Mouse (Mus musculus): ENCODE results near the gene Fam98b. TPM values are rescaled to one million over a fixed set of nuclear protein-coding genes. Genes with fewer than 3 reads are reported as not detected.

Fam98b gene
- polyA plus RNA-seq, 1 experiment from 2014 or later: 13.0 TPM

- H3K4me1 ChIP-seq (replicated peaks; ENCODE audit: control insufficient read depth, insufficient read depth, low read length): no peaks in the 10 kb centered on the region
- H3K4me3 ChIP-seq (ENCODE audit: low read depth, low read length): no peak overlapping the region
- H3K27me3 ChIP-seq (ENCODE audit: control insufficient read depth, insufficient read depth, low read length): no peaks in the 10 kb centered on the region
- DNase-seq (ENCODE audit: low spot score): no peak
- no peaks in the 10 kb centered on the region for H3K36me3 ChIP-seq (ENCODE audit: control insufficient read depth, insufficient read depth, low read length)
- 99% methylated on average over 4 of the region's 4 CpGs for WGBS
- ATAC-seq (ENCODE audit: low FRiP score): no peak
- H3K27ac ChIP-seq (ENCODE audit: low read depth, low read length): no peak overlapping the region
- H3K9me3 ChIP-seq (ENCODE audit: control insufficient read depth, low read length): no peaks in the 10 kb centered on the region
- H3K9ac ChIP-seq (ENCODE audit: low read depth, low read length): no peak overlapping the region
- H3K4me2 ChIP-seq (replicated peaks; ENCODE audit: low read depth, low read length): no peak overlapping the region
These were observed 30.0 kb upstream of the Fam98b start for GRCm38 (mm10) chr2:117219536-117219935.

- ATAC-seq (ENCODE audit: low FRiP score): no peak
- Histone ChIP-seq H3K4me3 (ENCODE audit: low read depth, low read length) (no peak overlapping the region), H3K4me2 (replicated peaks; ENCODE audit: low read depth, low read length) (no peak overlapping the region), H3K4me1 (replicated peaks; ENCODE audit: control insufficient read depth, insufficient read depth, low read length) (no peaks in the 10 kb centered on the region), H3K27me3 (ENCODE audit: control insufficient read depth, insufficient read depth, low read length) (no peaks in the 10 kb centered on the region), H3K9ac (ENCODE audit: low read depth, low read length) (no peak overlapping the region), H3K27ac (ENCODE audit: low read depth, low read length) (no peak overlapping the region), H3K9me3 (ENCODE audit: control insufficient read depth, low read length) (no peaks in the 10 kb centered on the region), H3K36me3 (ENCODE audit: control insufficient read depth, insufficient read depth, low read length) (no peaks in the 10 kb centered on the region)
- 87% methylated on average over 9 of the region's 9 CpGs for WGBS
- DNase-seq (ENCODE audit: low spot score): no peak
These were observed 26.9 kb upstream of the Fam98b start for GRCm38 (mm10) chr2:117222651-117223050.

- H3K27ac ChIP-seq (ENCODE audit: low read depth, low read length): peak overlapping the region; percentile 49; the same call in 1 of the 2 replicates
- ATAC-seq (ENCODE audit: low FRiP score) (peak; percentile 49; the same call in 1 of the 2 replicates), DNase-seq (ENCODE audit: low spot score) (no peak)
These were observed 20.9 kb upstream of the Fam98b start for GRCm38 (mm10) chr2:117228601-117229125.

GRCm38 (mm10) chr2:117230261-117230660, 19.3 kb upstream of the Fam98b start:
- Histone ChIP-seq H3K36me3 (ENCODE audit: control insufficient read depth, insufficient read depth, low read length) (no peaks in the 10 kb centered on the region), H3K27ac (ENCODE audit: low read depth, low read length) (no peak overlapping the region), H3K9me3 (ENCODE audit: control insufficient read depth, low read length) (no peaks in the 10 kb centered on the region), H3K4me3 (ENCODE audit: low read depth, low read length) (no peak overlapping the region), H3K27me3 (ENCODE audit: control insufficient read depth, insufficient read depth, low read length) (no peaks in the 10 kb centered on the region), H3K4me1 (replicated peaks; ENCODE audit: control insufficient read depth, insufficient read depth, low read length) (0 out of 2 replicates have a peak, but pooled peaks cover 2% of the 10 kb centered on the region), H3K4me2 (replicated peaks; ENCODE audit: low read depth, low read length) (no peak overlapping the region), H3K9ac (ENCODE audit: low read depth, low read length) (no peak overlapping the region)
- DNase-seq (ENCODE audit: low spot score) (no peak), ATAC-seq (ENCODE audit: low FRiP score) (no peak)
- WGBS: 82% methylated on average over 7 of the region's 7 CpGs

More at GRCm38 (mm10) chr2:117228601-117229125, 20.9 kb upstream of the Fam98b start:
- WGBS: 50% methylated on average over 11 of the region's 11 CpGs
- Histone ChIP-seq H3K9ac (ENCODE audit: low read depth, low read length) (no peak overlapping the region), H3K4me2 (replicated peaks; ENCODE audit: low read depth, low read length) (no peak overlapping the region), H3K27me3 (ENCODE audit: control insufficient read depth, insufficient read depth, low read length) (no peaks in the 10 kb centered on the region), H3K36me3 (ENCODE audit: control insufficient read depth, insufficient read depth, low read length) (no peaks in the 10 kb centered on the region), H3K4me1 (replicated peaks; ENCODE audit: control insufficient read depth, insufficient read depth, low read length) (0 out of 2 replicates have a peak, but pooled peaks cover 2% of the 10 kb centered on the region), H3K4me3 (ENCODE audit: low read depth, low read length) (no peak overlapping the region), H3K9me3 (ENCODE audit: control insufficient read depth, low read length) (no peaks in the 10 kb centered on the region)

GRCm38 (mm10) chr2:117231257-117231656, 18.3 kb upstream of the Fam98b start:
- no peaks in the 10 kb centered on the region for H3K27me3 ChIP-seq (ENCODE audit: control insufficient read depth, insufficient read depth, low read length)
- WGBS: 6% methylated on average over 13 of the region's 13 CpGs
- H3K9ac ChIP-seq (ENCODE audit: low read depth, low read length): no peak overlapping the region
- no peaks in the 10 kb centered on the region for H3K9me3 ChIP-seq (ENCODE audit: control insufficient read depth, low read length)
- H3K4me1 ChIP-seq (replicated peaks; ENCODE audit: control insufficient read depth, insufficient read depth, low read length): 0 out of 2 replicates have a peak, but pooled peaks cover 2% of the 10 kb centered on the region
- no peak overlapping the region for H3K27ac ChIP-seq (ENCODE audit: low read depth, low read length)
- DNase-seq (ENCODE audit: low spot score) (peak; percentile 91), ATAC-seq (ENCODE audit: low FRiP score) (peak; percentile 87)
- no peaks in the 10 kb centered on the region for H3K36me3 ChIP-seq (ENCODE audit: control insufficient read depth, insufficient read depth, low read length)
- H3K4me3 ChIP-seq (ENCODE audit: low read depth, low read length): no peak overlapping the region
- H3K4me2 ChIP-seq (replicated peaks; ENCODE audit: low read depth, low read length): no peak overlapping the region

GRCm38 (mm10) chr2:117241953-117242352, 7.6 kb upstream of the Fam98b start:
- no peak overlapping the region for H3K27ac ChIP-seq (ENCODE audit: low read depth, low read length)
- 82% methylated on average over 4 of the region's 4 CpGs for WGBS
- H3K4me1 ChIP-seq (replicated peaks; ENCODE audit: control insufficient read depth, insufficient read depth, low read length): no peaks in the 10 kb centered on the region
- H3K9ac ChIP-seq (ENCODE audit: low read depth, low read length): no peak overlapping the region
- H3K36me3 ChIP-seq (ENCODE audit: control insufficient read depth, insufficient read depth, low read length): no peaks in the 10 kb centered on the region
- no peaks in the 10 kb centered on the region for H3K9me3 ChIP-seq (ENCODE audit: control insufficient read depth, low read length)
- DNase-seq (ENCODE audit: low spot score): no peak
- no peak overlapping the region for H3K4me2 ChIP-seq (replicated peaks; ENCODE audit: low read depth, low read length)
- no peak overlapping the region for H3K4me3 ChIP-seq (ENCODE audit: low read depth, low read length)
- no peak for ATAC-seq (ENCODE audit: low FRiP score)
- H3K27me3 ChIP-seq (ENCODE audit: control insufficient read depth, insufficient read depth, low read length): no peaks in the 10 kb centered on the region

- DNase-seq (ENCODE audit: low spot score) (no peak), ATAC-seq (ENCODE audit: low FRiP score) (peak; percentile 82)
- peak overlapping the region; percentile 60 for H3K4me2 ChIP-seq (replicated peaks; ENCODE audit: low read depth, low read length)
- under 1% methylated on average over 21 of the region's 24 CpGs for WGBS
- H3K9me3 ChIP-seq (ENCODE audit: control insufficient read depth, low read length): no peaks in the 10 kb centered on the region
- H3K36me3 ChIP-seq (ENCODE audit: control insufficient read depth, insufficient read depth, low read length): no peaks in the 10 kb centered on the region
- H3K4me1 ChIP-seq (replicated peaks; ENCODE audit: control insufficient read depth, insufficient read depth, low read length): no peaks in the 10 kb centered on the region
- peak overlapping the region; percentile 86 for H3K27ac ChIP-seq (ENCODE audit: low read depth, low read length)
- peak overlapping the region; percentile 94 for H3K9ac ChIP-seq (ENCODE audit: low read depth, low read length)
- H3K27me3 ChIP-seq (ENCODE audit: control insufficient read depth, insufficient read depth, low read length): no peaks in the 10 kb centered on the region
- peak overlapping the region; percentile 90 for H3K4me3 ChIP-seq (ENCODE audit: low read depth, low read length)
These were observed 517 bp downstream of the Fam98b start for GRCm38 (mm10) chr2:117250001-117250510.

- ATAC-seq (ENCODE audit: low FRiP score) (no peak), DNase-seq (ENCODE audit: low spot score) (no peak)
- no peaks in the 10 kb centered on the region for H3K9me3 ChIP-seq (ENCODE audit: control insufficient read depth, low read length)
These were observed 5.9 kb downstream of the Fam98b start for GRCm38 (mm10) chr2:117255415-117255814.

GRCm38 (mm10) chr2:117257617-117258016, 8.1 kb downstream of the Fam98b start:
- no peaks in the 10 kb centered on the region for H3K36me3 ChIP-seq (ENCODE audit: control insufficient read depth, insufficient read depth, low read length)
- no peaks in the 10 kb centered on the region for H3K9me3 ChIP-seq (ENCODE audit: control insufficient read depth, low read length)
- H3K27ac ChIP-seq (ENCODE audit: low read depth, low read length): no peak overlapping the region
- WGBS: 72% methylated on average over 1 of the region's 1 CpGs
- H3K9ac ChIP-seq (ENCODE audit: low read depth, low read length): no peak overlapping the region
- H3K4me1 ChIP-seq (replicated peaks; ENCODE audit: control insufficient read depth, insufficient read depth, low read length): no peaks in the 10 kb centered on the region
- DNase-seq (ENCODE audit: low spot score) (no peak), ATAC-seq (ENCODE audit: low FRiP score) (no peak)
- no peak overlapping the region for H3K4me3 ChIP-seq (ENCODE audit: low read depth, low read length)
- no peak overlapping the region for H3K4me2 ChIP-seq (replicated peaks; ENCODE audit: low read depth, low read length)
- H3K27me3 ChIP-seq (ENCODE audit: control insufficient read depth, insufficient read depth, low read length): no peaks in the 10 kb centered on the region

More at GRCm38 (mm10) chr2:117255415-117255814, 5.9 kb downstream of the Fam98b start:
- Histone ChIP-seq H3K4me1 (replicated peaks; ENCODE audit: control insufficient read depth, insufficient read depth, low read length) (no peaks in the 10 kb centered on the region), H3K4me3 (ENCODE audit: low read depth, low read length) (no peak overlapping the region), H3K27me3 (ENCODE audit: control insufficient read depth, insufficient read depth, low read length) (no peaks in the 10 kb centered on the region), H3K9ac (ENCODE audit: low read depth, low read length) (no peak overlapping the region), H3K27ac (ENCODE audit: low read depth, low read length) (no peak overlapping the region), H3K4me2 (replicated peaks; ENCODE audit: low read depth, low read length) (no peak overlapping the region), H3K36me3 (ENCODE audit: control insufficient read depth, insufficient read depth, low read length) (no peaks in the 10 kb centered on the region)
- 87% methylated on average over 2 of the region's 2 CpGs for WGBS
